Mouse (Mus musculus) CH12.LX (cell line): ENCODE data around the gene Gm10964.

Experiments used
- CTCF ChIP-seq, 2 experiments: IDR thresholded peaks in 1 of 2; conservative IDR thresholded peaks in 1 of 2; 2 replicates each; pipeline ENCODE4 v1.5.1; 2011 to 2012; ENCODE audit warnings: low read depth in 2 of 2, low read length in 2 of 2, improper control_type of control experiment in 1 of 2, inconsistent platforms in 1 of 2, mild to moderate bottlenecking in 1 of 2, moderate library complexity in 1 of 2
- ETS1 ChIP-seq: conservative IDR thresholded peaks from 2 replicates; pipeline ENCODE4 v1.6.1; 2012; ENCODE audit warnings: low read depth, mild to moderate bottlenecking, inconsistent platforms, low read length, improper control_type of control experiment, moderate library complexity
- HCFC1 ChIP-seq: IDR thresholded peaks from 2 replicates; pipeline ENCODE4 v1.6.1; 2012; ENCODE audit warnings: low read depth, mild to moderate bottlenecking, inconsistent platforms, low read length, improper control_type of control experiment
- MXI1 ChIP-seq: IDR thresholded peaks from 2 replicates; pipeline ENCODE4 v1.6.1; 2011; ENCODE audit warnings: mild to moderate bottlenecking, low read depth, low read length, improper control_type of control experiment
- POLR2A ChIP-seq: IDR thresholded peaks from 2 replicates; pipeline ENCODE4 v1.6.1; 2011; ENCODE audit warnings: low read depth, mild to moderate bottlenecking, improper control_type of control experiment, low read length
- RAD21 ChIP-seq: IDR thresholded peaks from 2 replicates; pipeline ENCODE4 v1.6.1; 2011; ENCODE audit warnings: low read depth, mild to moderate bottlenecking, low read length, improper control_type of control experiment, moderate library complexity
- ZNF384 ChIP-seq: IDR thresholded peaks from 2 replicates; pipeline ENCODE4 v1.6.1; 2012; ENCODE audit warnings: low read depth, low read length, improper control_type of control experiment, inconsistent platforms

DNA sequence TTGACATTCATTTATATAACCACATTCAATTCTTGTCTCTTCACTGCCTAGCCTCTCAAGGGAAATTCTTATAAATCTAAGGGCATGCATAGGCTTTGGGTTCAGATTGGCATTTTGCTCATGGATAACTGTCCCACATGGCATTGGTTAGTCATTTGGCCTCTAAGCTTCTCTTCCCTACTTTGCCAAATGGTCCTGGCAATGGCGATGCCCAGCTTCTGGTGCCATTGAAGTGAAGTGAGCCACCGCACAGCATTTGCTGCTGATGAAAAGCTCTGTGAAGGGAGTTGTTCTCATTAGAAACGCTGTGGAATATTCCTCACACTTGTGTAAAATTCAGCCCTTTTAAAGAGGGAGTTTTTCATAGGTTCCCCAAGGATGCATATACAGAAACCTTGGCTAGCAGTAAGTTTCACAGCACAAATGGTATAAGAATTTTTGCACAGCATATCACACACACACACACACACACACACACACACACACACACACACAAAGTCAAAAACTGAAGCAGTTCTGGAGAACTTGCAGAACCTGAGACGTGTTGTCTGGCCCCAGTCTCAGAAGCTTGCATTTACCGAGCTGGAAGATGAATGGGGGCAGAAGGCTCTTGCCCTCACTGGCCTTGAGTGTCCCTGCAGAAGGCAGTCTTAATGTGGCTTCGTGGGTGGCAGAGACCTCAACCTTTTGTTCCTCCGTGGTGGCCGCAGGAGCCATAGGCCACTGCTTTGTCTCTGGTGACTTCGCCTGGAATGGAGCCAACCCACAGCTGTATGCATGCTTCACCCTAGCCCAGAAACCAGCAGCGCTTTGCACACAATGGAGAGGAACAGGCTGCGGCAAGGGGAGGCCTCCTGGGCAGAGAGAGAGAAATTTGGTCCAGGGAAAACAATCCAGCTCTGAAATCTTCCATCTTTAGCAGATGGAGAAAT is 23.1 kb upstream of the Gm10964 start:
- TF ChIP-seq ZNF384 (no peak), MXI1 (no peak), CTCF (conservative IDR thresholded peaks at IDR 0.05 in 1 of 2, IDR thresholded peaks at IDR 0.05 in 1 of 2; ENCODE audit: low read depth in 2 of 2, low read length in 2 of 2) (no peak), POLR2A (no peak), ETS1 (no peak), RAD21 (no peak), HCFC1 (no peak)
